In genomic region chr6:21534820-21535219, GRCm38 (mm10) we compare ENCODE assay signal across 9 mouse cellular contexts.
DNase-seq lines count a peak whose midpoint lies in the region; ATAC-seq and TF ChIP-seq lines count a peak whose summit lies in the region.
"Had no signal": no experiment of that assay in that cellular context is flagged by ENCODE, and none has a peak within 500 bp of the region (broad histone marks: within the 10 kb centered on the region; RNA-seq: fewer than 3 reads in every experiment).

No protein-coding gene starts in this region.

- no peak for ATAC-seq in forebrain, postnatal 0 days

- TF ChIP-seq POLR2A in brain, embryonic 14.5 days (IDR thresholded peaks at IDR 0.05; ENCODE audit: borderline replicate concordance, extremely low read depth, insufficient read depth, insufficient read length, poor library complexity, severe bottlenecking): no peak

- no peak overlapping the region for H3K27ac ChIP-seq in heart, embryonic 10.5 days
- no peak overlapping the region for H3K27ac ChIP-seq in forebrain, postnatal 0 days (ENCODE audit: low read depth, low read length)
- H3K27ac ChIP-seq: heart, embryonic 13.5 days had no signal

- no peaks in the 10 kb centered on the region for H3K4me1 ChIP-seq in heart, embryonic 10.5 days
- no peaks in the 10 kb centered on the region for H3K4me1 ChIP-seq in forebrain, postnatal 0 days (ENCODE audit: insufficient read depth)
- H3K4me1 ChIP-seq: heart, embryonic 13.5 days had no signal

- H3K36me3 ChIP-seq in heart, embryonic 10.5 days: no peaks in the 10 kb centered on the region
- H3K36me3 ChIP-seq in forebrain, postnatal 0 days (ENCODE audit: insufficient read depth): no peaks in the 10 kb centered on the region
- H3K36me3 ChIP-seq: heart, embryonic 13.5 days had no signal

- H3K4me2 ChIP-seq in forebrain, postnatal 0 days (ENCODE audit: low read depth): no peak overlapping the region
- H3K4me2 ChIP-seq: heart, embryonic 13.5 days had no signal

- WGBS in heart, embryonic 10.5 days: 42% methylated on average over 1 of the region's 1 CpGs
- 22% methylated on average over 1 of the region's 1 CpGs for WGBS in forebrain, postnatal 0 days

- peak; percentile 63; the same call in 1 of the 2 replicates for TF ChIP-seq CTCF in brain, embryonic 14.5 days (IDR thresholded peaks at IDR 0.05; ENCODE audit: borderline replicate concordance, extremely low read depth, insufficient read depth, insufficient read length)
- TF ChIP-seq CTCF in forebrain, postnatal 0 days (IDR thresholded peaks at IDR 0.05; ENCODE audit: low read depth): peak; percentile 54

- DNase-seq in heart, postnatal 4 days: peak; percentile 11
- no peak for DNase-seq in heart, embryonic 10.5 days (ENCODE audit: low spot score)
- peak; percentile 11 for DNase-seq in 416B (ENCODE audit: low read depth)
- DNase-seq in brain, embryonic 14.5 days (ENCODE audit: low read depth): peak; percentile 40
- peak; percentile 16 for DNase-seq in forebrain, postnatal 0 days
- DNase-seq in B cell, adult 2 months: no peak
- no peak for DNase-seq in gastrocnemius, postnatal 10 days
- DNase-seq in gastrocnemius, postnatal 36 days: no peak

- intact Hi-C loops in gastrocnemius, postnatal 36 days (cut with DNase I): no loop called here

- no peaks in the 10 kb centered on the region for H3K27me3 ChIP-seq in heart, embryonic 10.5 days (ENCODE audit: insufficient read depth, poor library complexity, severe bottlenecking)
- no peaks in the 10 kb centered on the region for H3K27me3 ChIP-seq in forebrain, postnatal 0 days (ENCODE audit: insufficient read depth, low read length)
- H3K27me3 ChIP-seq: heart, embryonic 13.5 days had no signal

- no peaks in the 10 kb centered on the region for H3K9me3 ChIP-seq in heart, embryonic 10.5 days
- no peaks in the 10 kb centered on the region for H3K9me3 ChIP-seq in forebrain, postnatal 0 days (ENCODE audit: low read length)
- H3K9me3 ChIP-seq: heart, embryonic 13.5 days had no signal

- no peak overlapping the region for H3K9ac ChIP-seq in forebrain, postnatal 0 days
- H3K9ac ChIP-seq: heart, embryonic 13.5 days had no signal

- H3K4me3 ChIP-seq in heart, embryonic 10.5 days: no peak overlapping the region
- no peak overlapping the region for H3K4me3 ChIP-seq in forebrain, postnatal 0 days (ENCODE audit: low read depth, low read length)
- H3K4me3 ChIP-seq: heart, embryonic 13.5 days had no signal

Comparison
In these comparisons a context has a peak if more than half of its experiments do, and no peak if none do; other contexts are left out.
1. DNase-seq: peak in heart, postnatal 4 days (single experiment), 416B (single experiment), brain, embryonic 14.5 days (single experiment) and forebrain, postnatal 0 days (single experiment); none in heart, embryonic 10.5 days (single experiment), B cell, adult 2 months (0 of 2), gastrocnemius, postnatal 10 days (single experiment) and gastrocnemius, postnatal 36 days (0 of 2).